ENCODE assay signal across 22 mouse cellular contexts in the genomic region with DNA sequence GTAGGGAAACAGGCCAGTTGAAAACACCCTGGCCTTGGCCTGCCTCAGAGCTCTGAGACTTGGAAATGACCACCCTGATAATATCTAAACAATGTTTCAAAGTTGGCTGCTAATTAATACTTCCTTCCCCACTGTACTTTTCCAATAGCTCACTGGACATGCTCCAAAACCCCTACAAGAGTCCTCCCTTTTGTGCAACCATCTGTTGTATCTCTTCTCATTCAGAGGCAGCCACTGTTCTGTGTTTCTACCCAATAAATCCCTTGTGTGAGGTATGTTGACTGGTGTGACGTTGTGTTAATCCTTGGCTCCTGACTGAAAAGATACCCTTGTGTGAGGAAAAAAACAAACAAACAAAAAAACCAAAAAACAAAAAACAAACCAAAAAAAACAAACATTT.
DNase-seq lines count a peak whose midpoint lies in the region; ATAC-seq and TF ChIP-seq lines count a peak whose summit lies in the region.
"Had no signal": no experiment of that assay in that cellular context is flagged by ENCODE, and none has a peak within 500 bp of the region (broad histone marks: within the 10 kb centered on the region; RNA-seq: fewer than 3 reads in every experiment).

No protein-coding gene starts in this region.

- no peak overlapping the region for H3K27ac ChIP-seq in forebrain, embryonic 15.5 days (replicated peaks)
- no peak overlapping the region for H3K27ac ChIP-seq in forebrain, embryonic 13.5 days
- no peak overlapping the region for H3K27ac ChIP-seq in hindbrain, postnatal 0 days
- no peak overlapping the region for H3K27ac ChIP-seq in hindbrain, embryonic 14.5 days
- no peak overlapping the region for H3K27ac ChIP-seq in neural tube, embryonic 15.5 days (replicated peaks)
- H3K27ac ChIP-seq: embryonic facial prominence, embryonic 13.5 days; heart, adult 2 months; heart, embryonic 15.5 days; hindbrain, embryonic 15.5 days had no signal

- H3K36me3 ChIP-seq in forebrain, embryonic 15.5 days: no peaks in the 10 kb centered on the region
- H3K36me3 ChIP-seq in forebrain, embryonic 13.5 days (ENCODE audit: poor library complexity, severe bottlenecking): no peaks in the 10 kb centered on the region
- no peaks in the 10 kb centered on the region for H3K36me3 ChIP-seq in hindbrain, postnatal 0 days (ENCODE audit: insufficient read depth, low read length)
- no peaks in the 10 kb centered on the region for H3K36me3 ChIP-seq in hindbrain, embryonic 14.5 days (replicated peaks; ENCODE audit: control insufficient read depth, insufficient read depth)
- no peaks in the 10 kb centered on the region for H3K36me3 ChIP-seq in neural tube, embryonic 15.5 days
- H3K36me3 ChIP-seq: embryonic facial prominence, embryonic 13.5 days; heart, embryonic 15.5 days; hindbrain, embryonic 15.5 days had no signal

- no peak overlapping the region for H3K4me2 ChIP-seq in forebrain, embryonic 15.5 days (replicated peaks)
- H3K4me2 ChIP-seq in forebrain, embryonic 13.5 days: no peak overlapping the region
- no peak overlapping the region for H3K4me2 ChIP-seq in hindbrain, postnatal 0 days (ENCODE audit: low read depth, low read length)
- no peak overlapping the region for H3K4me2 ChIP-seq in hindbrain, embryonic 14.5 days (replicated peaks)
- H3K4me2 ChIP-seq in neural tube, embryonic 15.5 days: no peak overlapping the region
- H3K4me2 ChIP-seq: embryonic facial prominence, embryonic 13.5 days; heart, embryonic 11.5 days; heart, embryonic 15.5 days; hindbrain, embryonic 15.5 days had no signal

- H3K4me3 ChIP-seq in forebrain, embryonic 15.5 days: no peak overlapping the region
- H3K4me3 ChIP-seq in forebrain, embryonic 13.5 days: no peak overlapping the region
- no peak overlapping the region for H3K4me3 ChIP-seq in hindbrain, postnatal 0 days (ENCODE audit: low read length)
- H3K4me3 ChIP-seq in hindbrain, embryonic 14.5 days (replicated peaks; ENCODE audit: low read length): no peak overlapping the region
- no peak overlapping the region for H3K4me3 ChIP-seq in neural tube, embryonic 15.5 days (replicated peaks)
- H3K4me3 ChIP-seq: embryonic facial prominence, embryonic 13.5 days; heart, adult 2 months; heart, embryonic 15.5 days; hindbrain, embryonic 15.5 days had no signal

- H3K27me3 ChIP-seq in forebrain, embryonic 15.5 days: no peaks in the 10 kb centered on the region
- no peaks in the 10 kb centered on the region for H3K27me3 ChIP-seq in forebrain, embryonic 13.5 days
- H3K27me3 ChIP-seq in hindbrain, postnatal 0 days (ENCODE audit: insufficient read depth, low read length): no peaks in the 10 kb centered on the region
- H3K27me3 ChIP-seq in hindbrain, embryonic 14.5 days (ENCODE audit: control insufficient read depth, insufficient read depth, low read length): no peaks in the 10 kb centered on the region
- H3K27me3 ChIP-seq in neural tube, embryonic 15.5 days (replicated peaks): no peaks in the 10 kb centered on the region
- H3K27me3 ChIP-seq: CH12.LX; embryonic facial prominence, embryonic 13.5 days; heart, embryonic 15.5 days; hindbrain, embryonic 15.5 days had no signal

- H3K9me3 ChIP-seq in forebrain, embryonic 15.5 days: no peaks in the 10 kb centered on the region
- H3K9me3 ChIP-seq in forebrain, embryonic 13.5 days (replicated peaks): no peaks in the 10 kb centered on the region
- no peaks in the 10 kb centered on the region for H3K9me3 ChIP-seq in hindbrain, postnatal 0 days (ENCODE audit: low read length)
- no peaks in the 10 kb centered on the region for H3K9me3 ChIP-seq in hindbrain, embryonic 14.5 days (ENCODE audit: control insufficient read depth, low read length)
- H3K9me3 ChIP-seq in neural tube, embryonic 15.5 days (replicated peaks): no peaks in the 10 kb centered on the region
- H3K9me3 ChIP-seq: embryonic facial prominence, embryonic 13.5 days; heart, embryonic 15.5 days; hindbrain, embryonic 15.5 days had no signal

- ATAC-seq in forebrain, embryonic 15.5 days (replicated peaks): 0 out of 2 replicates have a peak, but pooled peaks have one; percentile 32
- ATAC-seq in forebrain, embryonic 13.5 days: no peak
- no peak for ATAC-seq in hindbrain, postnatal 0 days
- ATAC-seq in hindbrain, embryonic 14.5 days (ENCODE audit: low FRiP score): no peak
- no peak for ATAC-seq in neural tube, embryonic 15.5 days (ENCODE audit: low FRiP score)

- H3K9ac ChIP-seq in forebrain, embryonic 15.5 days (replicated peaks): no peak overlapping the region
- H3K9ac ChIP-seq in forebrain, embryonic 13.5 days: no peak overlapping the region
- H3K9ac ChIP-seq in hindbrain, postnatal 0 days (replicated peaks; ENCODE audit: low read length): no peak overlapping the region
- H3K9ac ChIP-seq in hindbrain, embryonic 14.5 days: no peak overlapping the region
- H3K9ac ChIP-seq in neural tube, embryonic 15.5 days (replicated peaks): no peak overlapping the region
- H3K9ac ChIP-seq: embryonic facial prominence, embryonic 13.5 days; heart, embryonic 15.5 days; hindbrain, embryonic 15.5 days had no signal

- TF ChIP-seq CTCF in hindbrain, postnatal 0 days (IDR thresholded peaks at IDR 0.05; ENCODE audit: low read depth): no peak

- peak; percentile 29 for DNase-seq in hindbrain, postnatal 0 days (ENCODE audit: low spot score)
- no peak for DNase-seq in hindbrain, embryonic 14.5 days (ENCODE audit: low spot score)
- peak; percentile 3 for DNase-seq in layer of hippocampus, adult 9-11 months
- DNase-seq in layer of hippocampus, postnatal 10 days (ENCODE audit: low spot score in 2 of 2): no peak
- DNase-seq in brain, adult 2 months (ENCODE audit: low read depth, low spot score): peak; percentile 21
- DNase-seq: adrenal gland, adult 2 months; adrenal gland, postnatal 25 days; cerebellum, adult 11 months; cerebellum, adult 9-11 months; cerebellum, postnatal 36 days; gastrocnemius, postnatal 14 days; heart, adult 2 months; heart, postnatal 14 days; kidney, adult 18-20 months had no signal

- WGBS in forebrain, embryonic 15.5 days: 30% methylated on average over 1 of the region's 1 CpGs
- WGBS in forebrain, embryonic 13.5 days: 32% methylated on average over 1 of the region's 1 CpGs
- 36% methylated on average over 1 of the region's 1 CpGs for WGBS in hindbrain, postnatal 0 days
- 63% methylated on average over 1 of the region's 1 CpGs for WGBS in hindbrain, embryonic 14.5 days
- WGBS in neural tube, embryonic 15.5 days: 61% methylated on average over 1 of the region's 1 CpGs

- H3K4me1 ChIP-seq in forebrain, embryonic 15.5 days: no peaks in the 10 kb centered on the region
- no peaks in the 10 kb centered on the region for H3K4me1 ChIP-seq in forebrain, embryonic 13.5 days
- no peaks in the 10 kb centered on the region for H3K4me1 ChIP-seq in hindbrain, postnatal 0 days (ENCODE audit: insufficient read depth, low read length)
- H3K4me1 ChIP-seq in hindbrain, embryonic 14.5 days (replicated peaks; ENCODE audit: control insufficient read depth, insufficient read depth, low read length): no peaks in the 10 kb centered on the region
- no peaks in the 10 kb centered on the region for H3K4me1 ChIP-seq in neural tube, embryonic 15.5 days
- H3K4me1 ChIP-seq: embryonic facial prominence, embryonic 13.5 days; heart, embryonic 15.5 days; hindbrain, embryonic 15.5 days had no signal

Comparison
In these comparisons a context has a peak if more than half of its experiments do, and no peak if none do; other contexts are left out.
1. DNase-seq: peak in hindbrain, postnatal 0 days (single experiment), layer of hippocampus, adult 9-11 months (single experiment) and brain, adult 2 months (single experiment); none in hindbrain, embryonic 14.5 days (single experiment) and layer of hippocampus, postnatal 10 days (0 of 2).